In genomic region chr5:43661498-43661897, GRCm38 (mm10) we compare ENCODE assay signal across 9 mouse cellular contexts. TPM values are rescaled to one million over a fixed set of nuclear protein-coding genes. Genes with fewer than 3 reads are reported as not detected.
DNase-seq lines count a peak whose midpoint lies in the region; ATAC-seq and TF ChIP-seq lines count a peak whose summit lies in the region.
"Had no signal": no experiment of that assay in that cellular context is flagged by ENCODE, and none has a peak within 500 bp of the region (broad histone marks: within the 10 kb centered on the region; RNA-seq: fewer than 3 reads in every experiment).

No protein-coding gene starts in this region.

- no peak for DNase-seq in liver, postnatal 0 days
- no peak for DNase-seq in liver, embryonic 11.5 days (ENCODE audit: low spot score)
- no peak for DNase-seq in forebrain, postnatal 0 days
- no peak for DNase-seq in cerebellum, adult 18-20 months
- DNase-seq: liver, embryonic 13.5 days had no signal

- no peak for ATAC-seq in liver, postnatal 0 days
- no peak for ATAC-seq in liver, embryonic 11.5 days (replicated peaks; ENCODE audit: low FRiP score)
- no peak for ATAC-seq in forebrain, postnatal 0 days
- no peak for ATAC-seq in intestine, postnatal 0 days
- ATAC-seq in stomach, embryonic 15.5 days (ENCODE audit: insufficient read depth, low FRiP score, low read depth), result no peak
- ATAC-seq in liver, embryonic 12.5 days, result no peak

- no peaks in the 10 kb centered on the region for H3K36me3 ChIP-seq in liver, postnatal 0 days (replicated peaks; ENCODE audit: insufficient read depth, low read length)
- no peaks in the 10 kb centered on the region for H3K36me3 ChIP-seq in liver, embryonic 11.5 days (ENCODE audit: control insufficient read depth, insufficient read depth, low read length)
- H3K36me3 ChIP-seq in forebrain, postnatal 0 days (ENCODE audit: insufficient read depth), result no peaks in the 10 kb centered on the region
- no peaks in the 10 kb centered on the region for H3K36me3 ChIP-seq in intestine, postnatal 0 days (ENCODE audit: control insufficient read depth, insufficient read depth)
- H3K36me3 ChIP-seq in stomach, embryonic 15.5 days, result no peaks in the 10 kb centered on the region
- H3K36me3 ChIP-seq in liver, embryonic 12.5 days, result no peaks in the 10 kb centered on the region
- H3K36me3 ChIP-seq: liver, embryonic 13.5 days had no signal

- no peak overlapping the region for H3K27ac ChIP-seq in liver, postnatal 0 days (ENCODE audit: low read depth)
- no peak overlapping the region for H3K27ac ChIP-seq in liver, embryonic 11.5 days (ENCODE audit: low read depth, low read length)
- H3K27ac ChIP-seq in forebrain, postnatal 0 days (ENCODE audit: low read depth, low read length), result peak overlapping the region; percentile 82; the same call in 1 of the 2 replicates
- no peak overlapping the region for H3K27ac ChIP-seq in intestine, postnatal 0 days (ENCODE audit: low read depth, low read length)
- H3K27ac ChIP-seq in stomach, embryonic 15.5 days, result peak overlapping the region; percentile 90
- no peak overlapping the region for H3K27ac ChIP-seq in liver, embryonic 12.5 days

- WGBS in liver, postnatal 0 days (ENCODE audit: insufficient replicate concordance), result 88% methylated on average over 3 of the region's 3 CpGs
- 80% methylated on average over 3 of the region's 3 CpGs for WGBS in liver, embryonic 11.5 days
- WGBS in forebrain, postnatal 0 days, result 94% methylated on average over 3 of the region's 3 CpGs
- 97% methylated on average over 3 of the region's 3 CpGs for WGBS in intestine, postnatal 0 days
- 84% methylated on average over 3 of the region's 3 CpGs for WGBS in stomach, embryonic 15.5 days
- WGBS in liver, embryonic 12.5 days (ENCODE audit: insufficient replicate concordance), result 71% methylated on average over 3 of the region's 3 CpGs

- no peak overlapping the region for H3K9ac ChIP-seq in liver, postnatal 0 days (replicated peaks)
- H3K9ac ChIP-seq in liver, embryonic 11.5 days (ENCODE audit: low read depth, low read length), result no peak overlapping the region
- H3K9ac ChIP-seq in forebrain, postnatal 0 days, result no peak overlapping the region
- no peak overlapping the region for H3K9ac ChIP-seq in intestine, postnatal 0 days (ENCODE audit: low read depth, low read length)
- no peak overlapping the region for H3K9ac ChIP-seq in stomach, embryonic 15.5 days
- H3K9ac ChIP-seq in liver, embryonic 12.5 days, result no peak overlapping the region
- H3K9ac ChIP-seq: liver, embryonic 13.5 days had no signal

- H3K4me1 ChIP-seq in liver, postnatal 0 days (ENCODE audit: insufficient read depth), result no peaks in the 10 kb centered on the region
- H3K4me1 ChIP-seq in liver, embryonic 11.5 days (replicated peaks; ENCODE audit: control insufficient read depth, insufficient read depth, low read length), result no peaks in the 10 kb centered on the region
- no peaks in the 10 kb centered on the region for H3K4me1 ChIP-seq in forebrain, postnatal 0 days (ENCODE audit: insufficient read depth)
- H3K4me1 ChIP-seq in intestine, postnatal 0 days (replicated peaks; ENCODE audit: control insufficient read depth, insufficient read depth, low read length), result peaks cover 14% of the 10 kb centered on the region
- H3K4me1 ChIP-seq in stomach, embryonic 15.5 days, result peaks cover 23% of the 10 kb centered on the region
- H3K4me1 ChIP-seq in liver, embryonic 12.5 days, result peaks cover 6% of the 10 kb centered on the region

- no peaks in the 10 kb centered on the region for H3K9me3 ChIP-seq in liver, postnatal 0 days (ENCODE audit: low read length)
- no peaks in the 10 kb centered on the region for H3K9me3 ChIP-seq in liver, embryonic 11.5 days (ENCODE audit: control insufficient read depth, low read length)
- H3K9me3 ChIP-seq in forebrain, postnatal 0 days (ENCODE audit: low read length), result no peaks in the 10 kb centered on the region
- no peaks in the 10 kb centered on the region for H3K9me3 ChIP-seq in intestine, postnatal 0 days (ENCODE audit: control insufficient read depth)
- no peaks in the 10 kb centered on the region for H3K9me3 ChIP-seq in stomach, embryonic 15.5 days
- no peaks in the 10 kb centered on the region for H3K9me3 ChIP-seq in liver, embryonic 12.5 days (replicated peaks)
- H3K9me3 ChIP-seq: liver, embryonic 13.5 days had no signal

- TF ChIP-seq EP300 in liver, postnatal 0 days (IDR thresholded peaks at IDR 0.05; ENCODE audit: low read depth), result no peak

- no peak overlapping the region for H3K4me3 ChIP-seq in liver, postnatal 0 days (ENCODE audit: low read depth, low read length)
- H3K4me3 ChIP-seq in liver, embryonic 11.5 days (ENCODE audit: low read depth, low read length), result no peak overlapping the region
- no peak overlapping the region for H3K4me3 ChIP-seq in forebrain, postnatal 0 days (ENCODE audit: low read depth, low read length)
- no peak overlapping the region for H3K4me3 ChIP-seq in intestine, postnatal 0 days (ENCODE audit: low read depth, low read length)
- H3K4me3 ChIP-seq in stomach, embryonic 15.5 days (replicated peaks), result no peak overlapping the region
- no peak overlapping the region for H3K4me3 ChIP-seq in liver, embryonic 12.5 days

- peak overlapping the region; percentile 71; the same call in 1 of the 2 replicates for H3K4me2 ChIP-seq in liver, postnatal 0 days (ENCODE audit: low read depth, low read length)
- no peak overlapping the region for H3K4me2 ChIP-seq in liver, embryonic 11.5 days
- 0 out of 2 replicates have a peak overlapping the region, but pooled peaks have one; percentile 52 for H3K4me2 ChIP-seq in forebrain, postnatal 0 days (ENCODE audit: low read depth)
- H3K4me2 ChIP-seq in intestine, postnatal 0 days (replicated peaks; ENCODE audit: low read depth), result peak overlapping the region; percentile 62
- H3K4me2 ChIP-seq in stomach, embryonic 15.5 days, result peak overlapping the region; percentile 52
- no peak overlapping the region for H3K4me2 ChIP-seq in liver, embryonic 12.5 days

- no peaks in the 10 kb centered on the region for H3K27me3 ChIP-seq in liver, postnatal 0 days (ENCODE audit: insufficient read depth, low read length)
- H3K27me3 ChIP-seq in liver, embryonic 11.5 days (replicated peaks; ENCODE audit: control insufficient read depth, insufficient read depth, low read length), result no peaks in the 10 kb centered on the region
- H3K27me3 ChIP-seq in forebrain, postnatal 0 days (ENCODE audit: insufficient read depth, low read length), result no peaks in the 10 kb centered on the region
- no peaks in the 10 kb centered on the region for H3K27me3 ChIP-seq in intestine, postnatal 0 days (replicated peaks; ENCODE audit: control insufficient read depth, insufficient read depth, low read length)
- no peaks in the 10 kb centered on the region for H3K27me3 ChIP-seq in stomach, embryonic 15.5 days (replicated peaks)
- no peaks in the 10 kb centered on the region for H3K27me3 ChIP-seq in liver, embryonic 12.5 days (replicated peaks)
- H3K27me3 ChIP-seq: liver, embryonic 13.5 days; Patski had no signal

- no peak for TF ChIP-seq CTCF in liver, postnatal 0 days (IDR thresholded peaks at IDR 0.05; ENCODE audit: low read depth)
- no peak for TF ChIP-seq CTCF in forebrain, postnatal 0 days (IDR thresholded peaks at IDR 0.05; ENCODE audit: low read depth)
- TF ChIP-seq CTCF in intestine, postnatal 0 days (IDR thresholded peaks at IDR 0.05; ENCODE audit: low read depth), result no peak

RNA-seq across cellular contexts. Expression of gene Cc2d2a, which starts 0.6 kb away (rescaled TPM):
- polyA plus RNA-seq in liver, postnatal 0 days (2015; fragmentation: Nextera tagmentation; extraction: Ambion mirVana), result 0.82 and 1.00 TPM in 2 replicates
- 3.2 and 4.2 TPM in 2 replicates for polyA plus RNA-seq in liver, embryonic 11.5 days (2014; fragmentation: Nextera tagmentation; extraction: Ambion mirVana)
- total RNA-seq in forebrain, postnatal 0 days (2014; rRNA removed), result 9.4 and 10.2 TPM in 2 replicates
- 3.2 and 5.6 TPM in 2 replicates for polyA plus RNA-seq in forebrain, postnatal 0 days (2015; fragmentation: Nextera tagmentation; extraction: Ambion mirVana)
- polyA plus RNA-seq in intestine, postnatal 0 days (2015; fragmentation: Nextera tagmentation; extraction: Ambion mirVana), result 2.8 and 3.6 TPM in 2 replicates
- 10.5 and 11.7 TPM in 2 replicates for polyA plus RNA-seq in stomach, embryonic 15.5 days (2015; fragmentation: Nextera tagmentation; extraction: Ambion mirVana)
- 2.5 and 2.7 TPM in 2 replicates for polyA plus RNA-seq in liver, embryonic 12.5 days (2016; fragmentation: Nextera tagmentation; extraction: Ambion mirVana)

Comparison
In these comparisons a context has a peak if more than half of its experiments do, and no peak if none do; other contexts are left out.
1. H3K4me2 ChIP-seq: peak in liver, postnatal 0 days (single experiment), forebrain, postnatal 0 days (single experiment), intestine, postnatal 0 days (single experiment) and stomach, embryonic 15.5 days (single experiment); none in liver, embryonic 11.5 days (single experiment) and liver, embryonic 12.5 days (single experiment).
2. H3K27ac ChIP-seq: peak in forebrain, postnatal 0 days (single experiment) and stomach, embryonic 15.5 days (single experiment); none in liver, postnatal 0 days (single experiment), liver, embryonic 11.5 days (single experiment), intestine, postnatal 0 days (single experiment) and liver, embryonic 12.5 days (single experiment).